Mouse (Mus musculus): ENCODE measurements around the gene Rph3a. TPM values are rescaled to one million over a fixed set of nuclear protein-coding genes. Genes with fewer than 3 reads are reported as not detected.

Rph3a gene
- total and polyA plus RNA-seq, 3 experiments: not detected

DNA sequence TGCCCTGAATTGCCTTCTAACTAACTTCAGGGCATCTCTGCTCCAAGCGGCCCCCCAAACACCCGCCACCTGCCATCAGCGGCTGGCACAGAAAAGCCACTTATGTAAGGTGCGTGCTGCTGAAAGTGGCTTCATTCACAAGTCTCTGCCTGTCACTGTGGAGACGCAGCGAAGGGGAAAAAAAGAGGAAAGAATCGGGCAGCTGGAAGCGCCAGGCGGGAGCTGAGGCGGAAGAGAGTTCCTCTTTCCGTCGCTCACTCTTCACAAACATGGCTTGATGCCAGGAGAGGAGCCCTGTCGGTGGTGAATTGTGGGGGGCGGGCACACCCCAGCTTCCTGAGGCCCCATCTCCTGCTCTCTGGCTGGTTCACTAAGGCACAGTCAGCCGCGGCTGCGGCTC is 6.1 kb downstream of the Rph3a start:
- DNase-seq (ENCODE audit: extremely low read depth): no peak
- no peaks in the 10 kb centered on the region for H3K9me3 ChIP-seq (replicated peaks; ENCODE audit: low read length)
- H3K4me2 ChIP-seq (ENCODE audit: insufficient read depth, low read depth, poor library complexity, severe bottlenecking): 0 out of 2 replicates have a peak overlapping the region, but pooled peaks have one; percentile 27
- TF ChIP-seq SIN3A (IDR thresholded peaks at IDR 0.05; ENCODE audit: low read length) (no peak), KAT2A (IDR thresholded peaks at IDR 0.05; ENCODE audit: insufficient replicate concordance, low read length) (no peak), TCF12 (IDR thresholded peaks at IDR 0.05; ENCODE audit: low read depth, low read length) (no peak), POLR2A (IDR thresholded peaks at IDR 0.05; ENCODE audit: low read depth, low read length) (no peak), ZKSCAN1 (IDR thresholded peaks at IDR 0.05; ENCODE audit: borderline replicate concordance, low read depth, low read length) (no peak), NELFE (IDR thresholded peaks at IDR 0.05; ENCODE audit: low read depth, low read length) (no peak), PAX5 (IDR thresholded peaks at IDR 0.05; ENCODE audit: low read length) (no peak)
- H3K27me3 ChIP-seq (replicated peaks): peaks cover 91% of the 10 kb centered on the region
- dilution Hi-C loops (cut with MboI; ENCODE audit: extremely low pct_ligation_motif_present, extremely low pct_unique_long_range_greater_than_20kb, low sequenced_read_pairs): no loop called here
- H3K36me3 ChIP-seq (replicated peaks in 1 of 2; ENCODE audit: control insufficient read depth in 1 of 2, insufficient read depth in 1 of 2, low read length in 1 of 2): no peaks in the 10 kb centered on the region
- H3K9ac ChIP-seq (ENCODE audit: insufficient read depth, low read depth): no peak overlapping the region
- no peak overlapping the region for H3K27ac ChIP-seq (ENCODE audit: insufficient read depth, low read depth)
- in situ Hi-C loops (cut with MboI; ENCODE audit: low pct_ligation_motif_present, low pct_unique_long_range_greater_than_20kb, low sequenced_read_pairs): no loop called here
- H3K4me1 ChIP-seq (ENCODE audit: control insufficient read depth in 1 of 2, insufficient read depth in 2 of 2): peaks cover 6 to 16% of the 10 kb centered on the region in 2 experiments; a peak in 3 of 4 replicates
- H3K4me3 ChIP-seq (replicated peaks in 1 of 3; ENCODE audit: low read depth in 2 of 3, low read length in 2 of 3, poor library complexity in 1 of 3): no peak overlapping the region
- H3K79me2 ChIP-seq (replicated peaks; ENCODE audit: control insufficient read depth, extremely low read depth, insufficient read depth, poor library complexity, severe bottlenecking): no peaks in the 10 kb centered on the region

- no peaks in the 10 kb centered on the region for H3K79me2 ChIP-seq (replicated peaks; ENCODE audit: control insufficient read depth, extremely low read depth, insufficient read depth, poor library complexity, severe bottlenecking)
- no peak overlapping the region for H3K4me2 ChIP-seq (ENCODE audit: insufficient read depth, low read depth, poor library complexity, severe bottlenecking)
Observed at GRCm38 (mm10) chr5:120999573-120999972, 10.3 kb downstream of the Rph3a start.

DNA sequence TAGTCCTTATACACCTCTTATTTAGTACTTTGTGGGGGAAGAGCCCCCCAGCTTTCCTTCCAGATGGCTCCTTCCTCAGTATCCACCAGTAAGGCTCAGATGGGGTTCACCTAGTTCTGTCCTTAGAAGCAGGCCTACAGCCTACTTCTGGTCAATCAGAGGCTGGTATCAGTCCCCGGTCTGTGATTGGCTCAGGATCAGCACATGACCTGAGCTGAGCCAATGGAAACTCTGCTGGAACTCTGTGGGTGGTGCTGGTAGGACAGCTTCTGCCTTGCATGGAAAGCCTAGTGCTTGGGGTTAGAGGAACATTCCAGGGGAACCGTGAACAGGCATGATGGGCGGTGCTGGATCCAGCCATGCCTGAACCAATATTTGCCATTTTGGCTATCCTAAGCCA is 21.5 kb downstream of the Rph3a start:
- Histone ChIP-seq H3K9ac (ENCODE audit: insufficient read depth, low read depth) (no peak overlapping the region), H3K4me1 (ENCODE audit: control insufficient read depth in 1 of 2, insufficient read depth in 2 of 2) (no peaks in the 10 kb centered on the region), H3K27me3 (replicated peaks) (peaks cover 56% of the 10 kb centered on the region), H3K4me2 (ENCODE audit: insufficient read depth, low read depth, poor library complexity, severe bottlenecking) (no peak overlapping the region), H3K4me3 (replicated peaks in 1 of 3; ENCODE audit: low read depth in 2 of 3, low read length in 2 of 3, poor library complexity in 1 of 3) (no peak overlapping the region), H3K27ac (ENCODE audit: insufficient read depth, low read depth) (no peak overlapping the region), H3K9me3 (replicated peaks; ENCODE audit: low read length) (no peaks in the 10 kb centered on the region), H3K36me3 (replicated peaks in 1 of 2; ENCODE audit: control insufficient read depth in 1 of 2, insufficient read depth in 1 of 2, low read length in 1 of 2) (no peaks in the 10 kb centered on the region), H3K79me2 (replicated peaks; ENCODE audit: control insufficient read depth, extremely low read depth, insufficient read depth, poor library complexity, severe bottlenecking) (no peaks in the 10 kb centered on the region)
- no peak for DNase-seq (ENCODE audit: extremely low read depth)
- in situ Hi-C loops (cut with MboI; ENCODE audit: low pct_ligation_motif_present, low pct_unique_long_range_greater_than_20kb, low sequenced_read_pairs) (no loop called here), dilution Hi-C loops (cut with MboI; ENCODE audit: extremely low pct_ligation_motif_present, extremely low pct_unique_long_range_greater_than_20kb, low sequenced_read_pairs) (no loop called here)
- no peak for TF ChIP-seq KAT2A (IDR thresholded peaks at IDR 0.05; ENCODE audit: insufficient replicate concordance, low read length)
- TF ChIP-seq USF2 (conservative IDR thresholded peaks at IDR 0.05; ENCODE audit: low read depth, low read length): peak; percentile 77
- peak; percentile 68 for TF ChIP-seq USF1 (IDR thresholded peaks at IDR 0.05; ENCODE audit: low read depth, low read length)

More at GRCm38 (mm10) chr5:120999573-120999972, 10.3 kb downstream of the Rph3a start:
- in situ Hi-C loops (cut with MboI; ENCODE audit: low pct_ligation_motif_present, low pct_unique_long_range_greater_than_20kb, low sequenced_read_pairs): no loop called here
- Histone ChIP-seq H3K4me1 (ENCODE audit: control insufficient read depth in 1 of 2, insufficient read depth in 2 of 2) (peaks cover 3 to 12% of the 10 kb centered on the region in 2 experiments; a peak in 3 of 4 replicates), H3K36me3 (replicated peaks in 1 of 2; ENCODE audit: control insufficient read depth in 1 of 2, insufficient read depth in 1 of 2, low read length in 1 of 2) (no peaks in the 10 kb centered on the region), H3K27ac (ENCODE audit: insufficient read depth, low read depth) (no peak overlapping the region), H3K4me3 (replicated peaks in 1 of 3; ENCODE audit: low read depth in 2 of 3, low read length in 2 of 3, poor library complexity in 1 of 3) (no peak overlapping the region), H3K9ac (ENCODE audit: insufficient read depth, low read depth) (no peak overlapping the region), H3K9me3 (replicated peaks; ENCODE audit: low read length) (no peaks in the 10 kb centered on the region), H3K27me3 (replicated peaks) (peaks cover 93% of the 10 kb centered on the region)
- peak; percentile 28 for DNase-seq (ENCODE audit: extremely low read depth)
- dilution Hi-C loops (cut with MboI; ENCODE audit: extremely low pct_ligation_motif_present, extremely low pct_unique_long_range_greater_than_20kb, low sequenced_read_pairs): no loop called here
- TF ChIP-seq MAZ (IDR thresholded peaks at IDR 0.05; ENCODE audit: low read depth, low read length): no peak
- no peak for TF ChIP-seq SIN3A (IDR thresholded peaks at IDR 0.05; ENCODE audit: low read length)
- TF ChIP-seq RAD21 (IDR thresholded peaks at IDR 0.05; ENCODE audit: low read depth, low read length): peak; percentile 31
- TF ChIP-seq JUN (IDR thresholded peaks at IDR 0.05; ENCODE audit: insufficient read depth, low read depth, low read length): no peak
- TF ChIP-seq SMC3 (IDR thresholded peaks at IDR 0.05; ENCODE audit: low read depth, low read length): peak; percentile 59
- peak; percentile 70 to 80 for TF ChIP-seq CTCF (conservative IDR thresholded peaks at IDR 0.05 in 1 of 2, IDR thresholded peaks at IDR 0.05 in 1 of 2; ENCODE audit: low read depth in 2 of 2, low read length in 2 of 2)
- peak; percentile 58 for TF ChIP-seq ELF1 (IDR thresholded peaks at IDR 0.05; ENCODE audit: low read depth, low read length)
- TF ChIP-seq RCOR1 (conservative IDR thresholded peaks at IDR 0.05; ENCODE audit: low read depth, low read length): no peak

All from CH12.LX (cell line).